Mouse (Mus musculus) kidney, adult 11 months (tissue): Measurements from ENCODE around the gene Gm20388.

ENCODE experiments used
- DNase-seq: peaks from one replicate; pipeline ENCODE4 v3.0.0; 2022

Gm20388 gene

GRCm38 (mm10) chr8:120300601-120301141, 390.0 kb downstream of the Gm20388 start:
- DNase-seq, result peak; percentile 33

- DNase-seq, result no peak
These were observed 392.5 kb downstream of the Gm20388 start for GRCm38 (mm10) chr8:120302941-120303675.

DNA sequence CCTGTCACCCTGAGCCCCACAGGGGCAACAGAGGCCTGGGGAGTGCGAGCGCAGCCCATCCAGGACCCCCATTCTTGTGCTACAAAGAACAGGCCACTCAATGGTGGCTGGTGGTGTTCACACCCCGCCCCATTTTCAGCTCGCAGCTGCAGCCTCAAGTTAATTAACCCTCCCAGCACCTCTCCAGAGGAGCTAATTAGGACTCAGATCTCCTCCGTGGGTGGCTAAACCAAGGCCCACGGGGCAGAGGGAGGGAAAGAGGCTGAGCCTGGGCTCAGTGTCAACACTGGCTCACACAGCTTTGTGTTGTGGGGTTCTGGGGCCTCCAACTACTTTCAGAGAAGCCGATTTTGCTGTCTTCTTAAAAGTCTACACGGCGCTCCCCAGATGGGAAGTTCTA, 393.5 kb downstream of the Gm20388 start:
- no peak for DNase-seq

- DNase-seq, result no peak
These were observed 395.3 kb downstream of the Gm20388 start for GRCm38 (mm10) chr8:120305800-120306385.

- DNase-seq, result no peak
These were observed 396.5 kb downstream of the Gm20388 start for GRCm38 (mm10) chr8:120307103-120307502.

- DNase-seq, result no peak
These were observed 396.9 kb downstream of the Gm20388 start for GRCm38 (mm10) chr8:120307528-120307927.

- DNase-seq, result no peak
These were observed 397.5 kb downstream of the Gm20388 start for GRCm38 (mm10) chr8:120308131-120308530.

DNA sequence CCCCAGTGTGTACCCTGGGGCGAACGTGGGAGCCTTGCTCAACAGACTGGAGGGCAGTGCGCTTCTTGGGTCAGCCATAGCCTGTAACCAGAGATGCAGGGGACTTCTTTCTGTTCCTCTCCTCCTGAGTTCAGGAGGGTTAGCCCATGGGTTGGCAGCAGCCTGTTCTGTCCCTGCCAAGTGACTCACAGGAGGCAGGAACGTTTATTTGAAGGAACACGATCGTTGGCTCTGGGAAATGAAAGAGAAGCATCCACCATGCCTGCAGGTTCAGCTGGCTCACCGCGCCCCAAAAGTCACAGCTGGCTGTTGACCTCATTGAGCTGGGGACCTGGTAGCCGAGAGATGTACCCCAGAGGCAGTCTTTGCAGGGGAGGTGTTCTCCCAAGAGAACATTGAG, 397.9 kb downstream of the Gm20388 start:
- no peak for DNase-seq

- no peak for DNase-seq
These were observed 398.7 kb downstream of the Gm20388 start for GRCm38 (mm10) chr8:120309326-120309725.

GRCm38 (mm10) chr8:120310063-120310462, 399.4 kb downstream of the Gm20388 start:
- no peak for DNase-seq

- no peak for DNase-seq
These were observed 401.8 kb downstream of the Gm20388 start for GRCm38 (mm10) chr8:120312452-120312851.

- DNase-seq, result no peak
These were observed 403.0 kb downstream of the Gm20388 start for GRCm38 (mm10) chr8:120313674-120314073.

GRCm38 (mm10) chr8:120314932-120315331, 404.3 kb downstream of the Gm20388 start:
- no peak for DNase-seq

DNA sequence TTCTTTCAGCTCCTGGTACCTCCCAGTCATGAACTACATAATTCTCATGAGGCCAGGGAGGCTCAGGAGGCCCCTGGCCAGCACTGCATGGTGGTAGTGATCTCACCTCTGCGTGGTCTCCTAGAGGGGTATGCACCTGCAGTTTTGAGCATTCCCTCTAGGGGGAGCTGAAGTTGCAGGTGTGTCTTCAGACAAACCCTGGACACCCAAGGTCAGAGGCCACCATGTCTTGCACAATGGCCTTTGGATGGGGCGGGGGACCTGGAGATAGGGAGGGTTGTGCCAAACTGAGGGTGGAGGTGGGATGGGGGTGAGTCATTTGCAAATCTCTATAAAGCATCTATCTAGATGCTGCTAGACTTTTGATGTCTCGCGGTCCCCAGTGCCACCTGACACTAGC, 405.0 kb downstream of the Gm20388 start:
- no peak for DNase-seq

DNA sequence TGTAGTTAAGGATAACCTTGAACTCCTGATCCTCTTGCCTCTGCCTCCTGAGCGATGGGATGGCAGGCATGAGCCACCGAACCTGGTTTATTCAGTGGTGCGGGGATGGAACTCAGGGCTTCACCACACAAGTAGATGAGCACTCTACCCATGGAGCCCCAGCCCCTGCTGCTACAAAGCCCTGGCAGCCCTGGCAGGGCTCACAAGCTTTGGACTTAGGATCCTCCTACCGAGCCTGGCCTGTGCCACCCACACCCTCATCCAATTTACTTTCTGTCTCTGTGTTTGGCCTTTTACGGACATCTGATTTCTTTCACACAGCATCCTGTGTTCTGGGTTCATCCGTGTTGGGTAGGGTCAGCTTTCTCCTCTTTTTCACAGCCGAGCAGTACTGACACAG, 406.1 kb downstream of the Gm20388 start:
- no peak for DNase-seq

DNA sequence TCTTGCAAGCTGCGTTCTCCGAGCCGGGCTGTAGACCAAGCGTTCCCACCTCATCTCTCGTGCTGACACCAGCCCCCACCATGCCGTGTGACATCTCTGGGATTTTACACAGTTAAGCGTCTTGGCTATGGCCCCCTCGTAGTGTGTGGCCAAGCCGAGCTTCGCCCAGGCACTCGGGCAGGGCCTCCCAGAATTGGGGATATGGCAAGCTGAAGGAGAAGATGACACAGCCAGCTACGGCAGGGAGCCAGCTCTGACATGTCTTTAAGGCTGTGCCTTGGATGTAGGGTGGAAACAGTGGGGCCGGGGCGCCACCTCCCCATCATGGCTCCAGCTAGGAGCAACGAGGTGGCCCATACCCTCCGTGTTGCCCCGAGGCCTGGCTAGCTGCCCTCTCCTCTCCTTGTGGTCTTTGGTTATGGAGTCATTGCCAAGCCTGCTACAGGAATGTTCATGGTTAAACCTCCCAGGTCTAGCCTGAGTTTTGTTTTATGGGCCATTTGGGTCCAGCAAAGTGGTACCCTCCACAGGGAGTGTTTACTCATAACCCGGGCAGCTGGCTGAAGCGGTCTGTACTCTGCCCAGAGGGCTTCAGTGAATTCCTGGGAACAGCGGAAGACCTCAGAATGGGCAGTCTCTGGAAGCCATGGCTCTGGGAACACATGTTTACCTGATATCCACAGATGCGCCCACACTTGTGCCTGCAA, 406.6 kb downstream of the Gm20388 start:
- DNase-seq, result no peak

DNA sequence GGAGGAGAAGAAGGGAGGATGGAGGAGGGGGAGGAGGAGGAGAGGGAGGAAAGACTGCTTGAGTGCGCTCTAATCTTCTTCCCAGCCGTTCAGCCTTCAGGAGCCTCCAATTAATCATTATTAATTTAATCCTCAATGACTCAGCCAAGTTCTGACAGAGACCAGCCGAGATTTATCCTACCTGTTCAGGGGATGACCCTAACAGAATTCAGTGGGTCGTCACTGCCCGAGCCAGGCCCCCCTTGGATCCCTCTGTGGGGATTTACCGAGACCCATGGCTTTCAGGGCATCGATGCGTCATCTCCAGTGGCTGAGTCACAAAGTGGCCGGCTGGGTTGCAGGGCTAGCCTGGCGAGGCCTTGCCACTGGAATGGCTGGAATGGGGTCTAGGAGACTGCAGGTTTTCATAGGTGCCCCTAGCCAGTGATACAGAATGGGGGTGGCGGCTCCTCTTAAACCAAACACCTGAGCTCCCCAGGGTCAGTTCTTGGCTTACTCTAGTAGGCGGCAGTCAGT, 407.9 kb downstream of the Gm20388 start:
- DNase-seq, result no peak

DNA sequence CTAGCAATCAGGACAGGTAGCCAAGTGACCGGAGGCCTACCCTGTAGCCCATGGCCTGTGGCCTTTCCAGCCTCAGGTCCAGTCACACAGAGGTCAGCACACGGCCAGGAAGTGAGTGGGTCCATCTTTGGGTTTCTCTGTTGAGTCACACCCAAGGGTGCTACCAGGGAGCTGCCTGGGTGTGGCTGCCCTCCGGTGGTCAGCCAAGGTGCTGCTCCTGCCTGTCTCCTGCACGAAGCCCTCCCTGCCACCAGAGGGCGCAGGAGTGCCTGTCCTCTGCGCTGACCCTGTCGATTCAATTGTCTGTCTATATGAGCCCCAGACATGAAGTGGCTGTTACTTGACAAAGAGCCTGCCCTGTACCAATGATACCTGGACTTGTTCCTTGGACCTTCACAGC, 408.8 kb downstream of the Gm20388 start:
- peak; percentile 63 for DNase-seq

DNA sequence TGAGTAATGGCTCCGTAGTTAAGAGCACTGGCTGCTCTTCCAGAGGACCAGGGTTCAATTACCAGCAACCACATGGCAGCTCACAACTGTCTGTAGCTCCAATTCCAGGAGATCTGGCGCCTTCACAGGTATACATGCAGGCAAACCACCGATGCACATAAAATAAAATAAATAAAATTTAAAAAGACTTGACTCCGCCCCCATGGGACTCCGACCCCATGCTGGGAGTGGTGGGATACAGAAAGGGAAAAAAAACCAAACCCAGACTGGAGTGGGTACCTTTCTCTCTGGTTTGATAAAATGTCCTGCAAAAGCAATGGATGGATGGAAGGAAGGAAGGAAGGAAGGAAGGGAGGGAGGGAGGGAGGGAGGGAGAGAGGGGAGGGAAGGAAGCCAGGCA, 409.5 kb downstream of the Gm20388 start:
- DNase-seq, result no peak

GRCm38 (mm10) chr8:120321724-120322123, 411.1 kb downstream of the Gm20388 start:
- no peak for DNase-seq

DNA sequence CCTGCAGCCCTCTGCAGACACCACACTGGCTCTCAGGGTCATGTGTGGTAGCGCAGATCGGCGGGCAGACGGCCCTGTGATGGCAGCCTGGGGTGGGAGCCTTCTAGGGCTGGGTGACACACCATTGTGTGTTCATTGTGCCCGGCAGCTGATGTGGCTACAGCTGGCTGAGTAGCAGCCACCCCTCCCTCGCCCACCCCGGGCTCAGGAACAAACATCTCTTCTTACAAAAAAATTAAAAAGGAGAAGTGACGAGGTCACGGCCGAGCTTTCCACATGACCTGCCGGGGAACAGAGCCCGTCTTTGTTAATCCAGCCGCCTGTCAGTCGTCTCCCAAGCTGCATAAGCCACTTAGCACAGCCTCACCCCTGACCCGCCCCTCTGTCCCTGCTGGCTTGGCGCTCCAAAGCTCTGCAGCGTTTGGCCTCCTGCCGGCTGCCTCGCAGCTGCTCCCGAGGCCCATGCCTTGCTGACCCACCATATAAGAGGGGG, 412.4 kb downstream of the Gm20388 start:
- peak; percentile 60 for DNase-seq

DNA sequence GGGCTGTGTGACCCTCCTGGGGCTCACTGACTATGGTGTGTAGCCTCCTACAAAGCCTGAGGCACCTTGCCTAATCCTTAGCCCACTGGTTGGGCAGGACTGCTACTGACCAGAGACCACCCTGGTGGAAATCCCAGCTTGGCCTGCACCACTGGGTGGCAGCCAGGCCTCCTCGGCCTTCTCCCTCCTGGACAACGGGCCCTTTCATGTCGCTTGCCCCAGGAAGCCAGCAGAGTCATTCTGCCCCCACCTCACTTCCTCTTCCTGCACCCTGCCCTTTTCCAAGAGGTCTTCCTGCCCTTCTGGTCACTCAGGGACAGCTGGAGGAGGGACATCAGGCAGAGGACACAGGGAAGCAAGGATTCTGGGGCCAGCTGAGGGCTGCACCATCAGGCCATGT, 413.9 kb downstream of the Gm20388 start:
- DNase-seq, result peak; percentile 47

GRCm38 (mm10) chr8:120325172-120325767, 414.6 kb downstream of the Gm20388 start:
- no peak for DNase-seq
